Mouse (Mus musculus): ENCODE data around the gene Clvs2. TPM values are rescaled to one million over a fixed set of nuclear protein-coding genes. Genes with fewer than 3 reads are reported as not detected.
A peak's percentile ranks its signal among the peaks of the same experiment; 100 is the strongest.

Gene Clvs2
- 35.8 and 37.8 TPM in 2 replicates for polyA plus RNA-seq (2012; rRNA removed)

DNA sequence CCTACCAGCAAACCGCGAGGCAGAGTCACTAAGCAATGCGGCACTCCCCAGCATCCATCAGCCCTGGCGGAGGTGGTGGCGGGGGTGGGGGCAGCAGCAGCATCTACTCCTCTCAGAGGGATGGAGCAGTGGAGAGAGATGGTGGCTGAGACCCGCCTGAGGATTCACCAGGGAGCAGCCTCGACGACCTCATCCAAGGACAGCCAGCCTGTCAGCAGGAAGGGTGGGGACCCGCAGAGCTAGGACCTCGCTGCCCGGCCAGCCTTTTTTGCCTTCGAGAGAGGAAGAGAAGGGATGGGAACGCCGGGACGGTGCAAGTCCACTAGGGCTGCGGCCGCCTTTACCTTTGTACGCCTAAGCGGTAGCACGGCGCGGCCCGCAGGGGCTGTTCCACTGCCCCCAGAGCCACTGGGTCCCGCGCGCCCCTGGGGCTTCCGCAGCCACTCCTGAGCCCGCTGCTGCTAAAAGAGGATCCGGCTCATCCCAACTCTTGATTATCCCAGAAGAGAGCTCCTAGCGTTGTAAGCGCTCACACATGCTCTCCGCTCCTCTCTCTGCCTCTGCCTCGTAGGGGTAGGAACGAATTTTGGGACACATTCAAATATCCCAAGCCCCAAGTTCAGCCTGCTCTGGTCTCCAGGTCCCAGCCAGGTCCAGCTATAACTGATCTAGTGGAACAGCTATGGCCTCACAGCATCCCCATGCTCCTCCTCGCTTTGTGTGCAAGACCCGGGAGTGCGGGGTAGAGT, at the start of gene Clvs2:
Clvs2 (minus strand) TSS at position 639 of the 749 bp plus-strand sequence.
- DNase-seq (ENCODE audit: extremely low spot score in 1 of 2, low spot score in 1 of 2), result peak; percentile 79 to 91

DNA sequence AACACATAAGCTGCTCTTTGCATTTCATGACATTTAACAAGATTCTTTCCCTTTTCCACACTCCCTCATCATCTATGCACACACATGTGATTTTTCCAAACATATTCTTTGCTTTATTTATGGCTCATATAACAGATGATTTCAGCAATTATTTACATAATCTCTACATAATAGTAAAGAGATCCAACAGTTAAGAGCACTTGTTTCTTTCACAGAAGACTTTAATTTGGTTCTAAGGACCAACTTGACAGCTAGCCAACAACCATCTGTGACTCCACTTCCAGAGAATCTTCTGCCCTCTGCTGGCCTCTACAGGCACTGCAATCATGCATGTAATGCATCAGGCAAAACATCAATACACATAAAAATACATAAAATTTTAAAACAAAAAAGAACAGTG, 28.6 kb upstream of the Clvs2 start:
- DNase-seq (ENCODE audit: extremely low spot score in 1 of 2, low spot score in 1 of 2), result peak; percentile 73 to 93

DNA sequence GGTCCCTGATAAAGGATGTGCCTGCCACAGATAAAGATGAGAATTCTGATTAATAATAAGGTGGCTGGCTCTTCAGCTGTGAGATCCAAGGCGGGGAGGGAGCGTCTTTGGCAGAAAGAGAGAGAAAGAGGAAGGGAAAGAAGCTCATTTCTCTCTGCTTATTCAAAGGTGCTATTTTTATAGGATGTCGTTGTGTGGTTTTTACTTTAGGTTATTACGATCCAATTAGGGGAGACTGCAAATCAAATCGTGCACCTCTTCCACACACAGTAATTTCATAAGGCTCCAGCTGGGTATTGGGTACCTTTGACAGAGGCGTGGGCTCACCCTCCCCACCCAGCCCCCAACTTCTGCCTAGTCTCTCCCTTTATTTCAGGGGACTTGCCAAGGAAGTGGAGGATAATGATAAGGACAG, 985 bp downstream of the Clvs2 start:
- peak in 1 of 2 experiments; percentile 64 for DNase-seq (ENCODE audit: extremely low spot score in 1 of 2, low spot score in 1 of 2)

DNA sequence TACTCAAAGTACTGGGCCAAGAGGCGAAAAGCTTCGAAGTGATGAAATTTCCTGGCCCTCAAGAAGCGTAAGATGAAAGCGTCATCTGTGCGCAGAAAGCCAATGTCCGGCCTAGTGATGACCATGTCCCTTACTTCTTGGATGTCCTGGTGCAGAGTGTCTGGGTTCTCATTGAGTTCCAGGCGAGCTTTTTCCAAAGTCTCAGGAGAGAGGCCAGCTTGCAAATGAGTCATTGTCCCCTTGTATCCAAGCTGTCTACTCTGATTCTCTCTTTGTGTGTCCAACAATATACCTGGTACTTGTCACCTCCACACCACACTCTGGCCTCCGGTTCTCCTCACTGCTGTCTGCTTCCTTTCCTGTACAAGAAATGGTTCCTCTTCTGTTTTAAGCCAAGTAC, 1.9 kb downstream of the Clvs2 start:
- DNase-seq (ENCODE audit: extremely low spot score in 1 of 2, low spot score in 1 of 2), result peak in 1 of 2 experiments; percentile 48

DNA sequence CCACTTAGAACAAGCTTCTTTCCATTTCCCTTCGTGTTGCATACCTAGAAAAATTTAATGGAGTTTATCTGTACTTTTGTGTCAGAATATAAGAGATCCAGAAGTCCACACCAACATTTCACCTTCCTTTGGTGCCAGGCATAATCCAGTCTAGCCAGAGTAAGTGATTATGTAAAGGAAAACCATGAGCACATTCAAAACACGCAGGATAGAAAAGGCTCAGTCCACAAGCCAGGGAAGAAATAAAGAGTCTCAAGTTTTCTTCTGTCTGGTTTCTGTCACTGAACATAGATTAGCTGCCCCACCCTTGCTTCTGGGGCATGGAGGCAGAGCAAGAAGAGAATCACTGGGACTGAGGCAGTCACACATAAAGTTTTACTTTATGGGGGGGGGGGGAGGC, 8.4 kb downstream of the Clvs2 start:
- no peak for DNase-seq (ENCODE audit: extremely low spot score in 1 of 2, low spot score in 1 of 2)

DNA sequence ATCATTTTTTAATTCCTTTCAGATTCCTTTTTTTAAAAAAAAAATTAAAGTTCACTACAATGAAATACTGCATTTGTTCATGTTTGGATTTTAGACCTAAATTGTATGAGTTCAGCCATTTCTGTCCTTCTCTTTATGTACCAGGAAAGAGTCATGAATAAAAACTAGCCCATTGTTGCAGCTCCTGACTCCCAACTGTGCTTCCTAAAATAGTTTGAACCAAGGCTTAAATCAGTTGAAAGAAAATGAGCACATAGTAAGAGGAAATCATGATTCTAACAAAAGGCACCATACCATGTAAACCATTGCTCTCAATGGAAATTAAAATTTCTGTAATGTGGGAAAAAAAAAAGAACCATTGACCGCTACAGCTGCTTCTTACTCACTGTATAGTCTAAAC, 11.4 kb downstream of the Clvs2 start:
- no peak for DNase-seq (ENCODE audit: extremely low spot score in 1 of 2, low spot score in 1 of 2)

DNA sequence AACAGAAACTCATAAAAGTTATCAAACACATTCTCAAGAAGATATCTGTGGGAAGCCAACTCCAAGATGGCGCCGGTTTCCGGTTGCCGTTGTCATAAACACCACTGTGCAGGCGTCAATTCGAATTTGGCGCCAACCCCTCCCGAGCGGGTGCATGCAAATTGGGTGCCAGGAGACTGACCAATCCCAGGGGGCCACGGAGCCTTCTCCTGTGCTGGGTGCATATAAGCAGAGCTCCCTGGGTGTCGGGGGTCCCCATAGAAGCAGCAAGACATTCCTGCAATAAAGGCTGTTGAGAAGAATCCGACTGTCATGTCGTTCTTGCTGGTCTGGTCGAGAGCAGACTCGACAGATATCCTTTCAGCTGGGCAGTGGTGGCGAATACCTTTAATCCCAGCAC, 31.8 kb downstream of the Clvs2 start:
- DNase-seq (ENCODE audit: extremely low spot score in 1 of 2, low spot score in 1 of 2), result no peak

DNA sequence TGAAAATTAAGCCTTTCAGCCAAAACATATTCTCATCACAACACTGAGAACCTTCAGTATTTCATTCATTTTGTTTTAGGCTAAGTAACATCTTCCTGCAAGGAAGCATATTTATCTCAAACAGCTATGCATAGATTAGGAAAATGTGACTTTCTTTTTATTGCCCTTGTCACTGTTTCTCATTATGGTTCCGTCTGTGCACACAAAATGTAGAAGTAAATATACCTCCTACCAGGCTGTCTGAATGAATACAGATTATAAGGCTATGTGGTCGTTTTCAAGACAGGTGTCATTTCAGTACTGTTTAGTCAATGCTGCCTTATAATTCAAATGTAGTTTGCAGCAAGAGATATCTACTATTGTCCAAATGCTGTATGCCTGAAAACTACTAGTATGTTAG, 35.8 kb downstream of the Clvs2 start:
- DNase-seq (ENCODE audit: extremely low spot score in 1 of 2, low spot score in 1 of 2), result no peak

DNA sequence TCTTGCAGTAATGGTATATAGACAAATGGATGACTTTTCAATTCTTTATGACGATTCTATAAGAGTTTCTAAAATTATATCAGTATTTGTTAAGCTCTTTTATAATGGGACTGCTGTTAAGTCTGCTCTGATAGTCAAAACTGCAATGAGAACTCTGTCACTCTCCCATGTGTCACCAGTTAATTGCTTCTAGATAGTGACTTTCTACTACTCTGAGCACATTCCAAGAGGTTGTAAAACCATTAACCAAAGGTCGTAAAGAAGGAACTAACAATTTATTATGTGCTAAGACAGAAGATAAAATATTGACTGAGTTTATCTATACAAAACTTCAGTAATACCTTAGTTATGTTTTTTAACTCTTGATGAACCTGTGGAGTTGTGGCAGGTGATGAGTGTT, 37.5 kb downstream of the Clvs2 start:
- no peak for DNase-seq (ENCODE audit: extremely low spot score in 1 of 2, low spot score in 1 of 2)

DNA sequence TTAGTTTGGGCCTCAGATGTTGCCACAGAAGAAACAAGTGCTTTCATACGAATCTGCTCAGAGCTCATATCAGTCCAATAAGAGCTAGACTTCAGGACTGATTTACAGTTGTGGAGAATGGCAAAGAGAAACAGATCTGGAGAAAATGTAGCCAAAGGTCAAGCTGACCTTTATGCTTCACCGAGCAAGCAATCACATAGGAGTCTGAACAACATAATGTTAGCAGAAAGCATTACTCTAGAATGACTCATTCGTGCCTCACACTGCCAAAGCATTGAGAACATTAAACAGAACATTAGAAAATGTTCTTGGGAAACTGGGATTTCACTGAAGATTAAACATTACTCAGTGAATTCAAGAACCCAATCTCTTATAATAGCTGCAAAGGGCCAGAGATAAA, 66.5 kb downstream of the Clvs2 start:
- DNase-seq (ENCODE audit: extremely low spot score in 1 of 2, low spot score in 1 of 2), result peak; percentile 46 to 61

DNA sequence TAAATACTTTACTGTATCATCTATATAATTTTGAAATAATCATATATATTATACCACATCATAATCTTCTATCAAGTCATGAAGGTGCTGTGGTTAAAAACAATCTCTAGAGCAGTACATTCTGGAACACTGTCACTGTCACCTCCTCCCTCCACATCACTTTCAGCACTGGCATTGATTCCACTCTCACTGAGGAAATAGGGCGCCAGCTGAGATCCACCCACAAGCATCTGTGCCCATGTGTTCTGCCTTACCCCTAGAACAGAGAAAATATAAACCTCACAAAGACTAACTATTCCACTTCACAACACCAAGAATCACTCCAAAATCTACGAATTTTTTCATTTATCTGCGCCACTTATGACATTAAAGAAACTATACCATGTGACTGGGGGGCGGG, 84.2 kb downstream of the Clvs2 start:
- DNase-seq (ENCODE audit: extremely low spot score in 1 of 2, low spot score in 1 of 2), result peak; percentile 96 to 98

Other genes with a start within 250 kb of the Clvs2 start
- gene Sult3a2, start 161.9 kb upstream of the Clvs2 start, polyA plus RNA-seq (2012; rRNA removed), result not detected in 2 replicates
- not detected in 2 replicates for gene Sult3a1, start 233.0 kb upstream of the Clvs2 start, polyA plus RNA-seq (2012; rRNA removed)

Data from frontal cortex, adult 2 months (tissue).